Mouse (Mus musculus) embryo, embryonic 10.5 days (tissue): ENCODE measurements around the gene Pde1b.

Experiments
- DNase-seq: peaks from one replicate; pipeline ENCODE4 v3.0.0-alpha.2; 2015; ENCODE audit warnings: low spot score

Gene Pde1b

DNA sequence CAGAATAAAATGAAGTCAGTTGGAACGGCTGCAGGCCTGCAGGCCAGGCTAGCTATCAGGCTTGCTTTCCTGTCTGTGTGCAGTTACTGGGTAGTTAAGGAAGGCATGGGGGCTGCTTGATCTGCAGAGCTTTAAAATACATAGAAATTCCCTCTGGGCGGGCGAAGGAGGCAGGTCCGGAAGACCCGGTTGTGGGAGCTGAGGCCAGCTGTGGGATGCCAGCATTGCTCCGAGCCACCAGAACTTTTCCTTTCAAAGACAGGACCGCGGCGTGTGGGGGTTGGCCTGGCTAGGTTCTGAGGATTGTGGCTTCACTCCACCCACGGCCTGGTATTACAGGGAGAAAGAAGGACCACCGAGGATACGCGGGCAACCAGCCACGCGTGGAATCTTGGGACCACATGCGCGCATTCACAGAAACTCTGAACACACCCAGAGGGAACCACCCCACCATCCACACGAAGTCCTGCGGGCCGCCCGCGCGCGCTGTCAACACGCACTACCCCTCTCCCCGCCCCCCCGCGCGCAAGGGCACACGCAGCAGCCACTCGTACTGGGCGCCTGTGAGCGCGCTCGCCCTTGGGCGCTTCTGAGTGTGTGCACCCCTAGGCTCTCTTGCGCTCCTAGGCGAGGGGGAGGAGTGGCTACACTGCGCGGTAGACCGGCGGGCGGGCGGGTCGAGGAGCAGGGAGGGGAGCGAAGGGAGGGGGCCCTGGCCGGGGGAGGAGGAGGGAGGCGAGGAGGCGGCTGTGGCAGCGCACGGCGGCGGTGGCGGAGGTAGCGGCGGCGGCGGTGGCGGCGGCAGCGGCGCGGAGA is at the start of gene Pde1b:
TSS of gene Pde1b (plus strand) at position 600 of the 816 bp plus-strand sequence.
- DNase-seq: peak; percentile 63

DNA sequence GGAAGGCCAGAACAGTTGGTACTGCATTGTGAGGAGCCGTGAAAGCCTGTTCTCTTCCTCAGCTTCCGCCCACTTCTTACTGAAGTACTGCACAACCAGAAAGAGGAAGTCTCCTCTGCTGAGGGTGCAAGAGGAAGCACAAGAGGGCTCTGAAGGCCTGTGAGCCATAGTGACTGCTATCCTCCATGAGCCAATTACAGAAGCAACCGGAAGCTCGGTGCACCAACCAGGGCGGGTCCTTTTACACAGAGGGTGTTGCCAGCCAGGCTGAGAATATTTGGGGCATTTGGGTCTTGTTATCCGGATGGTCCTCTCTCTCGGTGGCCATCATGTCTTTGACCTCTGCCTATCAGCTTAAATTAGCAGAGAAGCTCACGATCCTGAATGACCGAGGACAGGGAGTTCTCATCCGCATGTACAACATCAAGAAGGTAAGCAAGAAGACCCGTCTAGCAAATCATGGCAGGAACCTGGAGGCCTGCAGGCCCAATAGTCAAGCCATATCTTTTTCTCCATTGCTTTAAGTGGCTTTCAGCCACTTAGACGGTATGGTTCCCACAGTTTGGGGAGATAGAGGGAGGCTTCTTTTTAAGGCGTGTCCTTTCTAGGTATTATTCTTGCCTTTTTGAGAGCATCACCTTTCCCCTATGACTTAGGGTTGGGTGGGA is 49.1 kb upstream of the Pde1b start, which contains the start of gene Nckap1l:
TSS of gene Nckap1l (plus strand) at position 244 of the 668 bp plus-strand sequence.
- no peak for DNase-seq

DNA sequence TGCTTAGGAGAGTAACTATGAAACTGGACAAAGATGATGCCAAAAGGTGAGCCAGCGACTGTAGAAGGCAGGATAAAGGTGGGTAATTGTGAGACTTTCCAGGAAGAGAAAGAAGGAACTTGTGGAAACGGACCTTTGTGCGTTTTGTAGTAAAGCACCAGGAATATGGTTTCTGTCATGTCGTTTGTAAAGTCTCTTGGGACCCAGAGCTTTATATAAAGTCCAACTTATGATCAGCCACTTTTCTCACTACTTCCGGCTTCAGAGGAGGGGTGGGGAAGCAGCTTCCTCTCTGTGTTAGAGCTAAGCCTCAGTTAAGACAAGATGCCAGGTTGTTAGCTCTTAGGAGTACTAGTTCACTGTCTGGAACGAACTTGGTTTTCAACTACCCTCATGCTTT is 48.4 kb upstream of the Pde1b start:
- no peak for DNase-seq

DNA sequence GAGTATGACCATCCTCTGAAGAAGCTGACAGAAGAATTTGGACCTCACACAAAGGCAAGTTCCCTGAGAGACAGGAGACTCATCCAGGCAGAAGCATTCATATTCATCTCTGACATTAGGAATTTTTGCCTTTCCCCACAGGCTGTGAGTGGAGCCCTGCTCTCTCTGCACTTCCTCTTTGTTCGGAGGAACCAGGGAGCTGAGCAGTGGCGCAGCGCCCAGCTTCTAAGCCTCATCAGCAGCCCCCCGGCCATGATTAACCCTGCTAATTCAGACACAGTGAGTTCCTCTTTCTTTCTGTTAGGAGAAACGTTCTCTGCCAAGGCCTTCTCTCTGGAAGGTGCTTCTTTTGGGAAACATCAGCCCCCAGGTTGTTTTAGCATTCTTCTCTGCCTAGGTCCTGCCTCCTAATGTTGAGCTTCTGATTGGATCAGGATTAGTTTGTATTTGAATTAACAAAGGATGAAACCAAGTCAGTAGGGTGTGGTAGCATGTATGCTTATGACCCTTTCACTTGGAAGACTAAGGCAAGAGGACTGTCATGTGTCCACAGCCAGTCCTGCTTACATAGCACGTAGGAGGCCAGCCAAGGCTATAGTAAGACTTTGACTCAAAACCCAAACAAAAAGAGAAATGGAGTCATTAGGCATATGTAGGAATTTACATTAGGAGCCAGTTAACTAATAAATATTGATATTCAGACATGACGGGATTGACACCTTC is 40.1 kb upstream of the Pde1b start:
- no peak for DNase-seq

DNA sequence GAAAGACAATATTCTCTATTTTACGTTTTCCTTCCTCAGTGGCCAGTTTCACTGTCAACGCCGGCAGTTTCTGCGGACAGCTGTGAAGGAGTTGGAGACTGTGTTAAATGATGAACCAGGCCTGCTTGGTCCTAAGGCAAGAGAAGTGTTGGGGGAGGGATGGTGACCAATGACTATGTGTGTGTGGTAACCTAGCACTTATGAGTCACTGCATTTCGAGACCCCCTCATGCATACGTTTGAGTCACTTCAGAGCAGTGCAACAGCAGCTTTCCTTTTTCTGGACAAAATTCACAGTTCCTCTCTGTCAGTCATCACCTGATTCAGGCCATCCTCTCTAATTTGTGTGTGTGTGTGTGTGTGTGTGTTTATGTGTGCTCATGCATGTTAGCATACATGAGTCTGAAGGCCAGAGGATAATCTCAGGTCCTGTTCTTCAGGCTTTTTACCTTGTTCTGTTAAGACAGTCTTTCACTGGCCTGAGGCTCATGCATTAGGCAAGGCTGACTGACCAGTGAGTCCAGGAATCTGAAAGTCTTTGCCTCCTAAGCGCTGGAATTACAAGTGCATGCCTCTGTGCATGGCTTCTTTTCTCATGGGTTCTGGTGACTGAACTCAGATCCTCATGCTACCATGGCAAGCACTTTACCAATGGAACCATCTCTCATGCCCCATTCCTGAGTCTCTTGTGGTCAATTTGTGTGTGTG is 31.2 kb upstream of the Pde1b start:
- no peak for DNase-seq

DNA sequence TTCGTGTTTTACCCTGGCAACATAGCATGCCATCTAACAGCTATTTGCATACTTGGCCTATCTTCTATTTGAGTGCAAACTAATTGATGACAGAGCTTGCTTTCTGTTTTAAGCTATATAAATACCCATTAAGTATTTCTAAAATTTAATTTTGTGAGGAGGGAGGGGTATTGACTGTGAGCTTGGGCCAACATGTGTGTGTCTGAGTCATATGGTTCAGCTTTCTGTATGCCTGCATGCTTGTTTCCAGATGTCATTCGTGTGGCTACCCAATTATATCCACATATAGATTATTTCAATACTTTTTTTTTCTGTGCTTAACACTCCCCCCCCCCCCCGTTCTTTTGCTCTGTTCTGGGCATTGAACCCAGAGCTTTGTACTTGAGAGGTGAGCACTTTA is 30.6 kb upstream of the Pde1b start:
- no peak for DNase-seq

DNA sequence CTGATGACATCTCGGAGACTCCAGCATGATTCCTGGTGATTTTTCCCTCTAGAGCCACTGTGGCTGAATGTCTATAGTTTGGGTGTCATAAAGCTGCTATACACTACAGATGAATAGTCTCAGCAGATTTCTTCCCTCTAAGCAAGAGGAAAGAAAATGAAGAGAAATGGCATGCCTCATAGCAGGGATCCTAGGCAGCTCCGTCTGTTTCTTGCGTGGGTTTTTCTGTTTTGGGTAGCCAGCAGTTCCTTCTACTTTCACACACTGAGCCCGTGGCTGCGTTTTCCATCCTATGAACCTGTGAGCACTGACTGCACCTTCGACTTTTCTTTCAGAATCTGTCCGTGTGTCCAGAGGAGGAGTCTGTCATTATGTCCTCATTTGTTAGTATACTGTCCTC is 29.7 kb upstream of the Pde1b start:
- DNase-seq: no peak

DNA sequence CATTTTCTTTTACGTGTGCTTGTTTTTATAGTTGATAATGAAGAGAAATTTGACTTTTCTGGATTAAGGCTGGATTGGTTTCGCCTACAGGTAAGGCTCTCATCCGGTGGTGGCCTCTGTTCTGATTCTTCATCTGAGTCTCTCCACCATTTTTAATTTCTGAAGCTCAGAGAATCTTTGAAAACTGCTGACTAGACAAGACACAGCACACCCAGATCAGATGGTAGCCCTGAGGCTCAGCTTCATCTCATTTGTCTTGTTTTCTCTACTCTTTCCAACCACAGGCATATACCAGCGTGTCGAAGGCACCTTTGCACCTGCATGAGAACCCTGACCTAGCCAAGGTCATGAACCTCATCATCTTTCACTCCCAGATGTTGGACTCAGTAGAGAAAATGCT is 29.1 kb upstream of the Pde1b start:
- DNase-seq: no peak

DNA sequence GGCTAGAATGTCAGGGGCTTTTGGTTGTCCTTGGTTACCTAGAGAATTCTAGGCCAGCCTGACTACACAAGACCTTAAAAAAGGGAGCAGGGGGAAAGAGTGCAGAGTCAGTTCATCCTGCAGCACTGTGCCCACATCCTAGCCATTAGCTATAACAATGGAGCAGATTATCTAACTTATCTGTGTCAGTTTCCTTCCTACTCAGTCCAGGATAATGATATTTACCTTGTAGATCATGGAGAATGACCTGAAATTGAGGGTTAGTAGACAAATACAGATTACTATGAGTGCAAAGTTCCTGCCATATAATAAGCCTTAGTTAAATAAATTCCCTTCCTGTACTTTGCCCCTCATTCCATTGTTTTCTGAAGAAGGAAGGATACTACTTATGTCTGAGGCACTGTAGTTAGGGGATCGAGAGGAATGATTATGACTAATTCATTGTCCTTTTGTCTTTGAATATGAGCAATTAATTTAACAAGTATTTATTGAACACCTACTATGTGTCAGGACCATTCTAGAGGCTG is 23.7 kb upstream of the Pde1b start:
- DNase-seq: no peak

DNA sequence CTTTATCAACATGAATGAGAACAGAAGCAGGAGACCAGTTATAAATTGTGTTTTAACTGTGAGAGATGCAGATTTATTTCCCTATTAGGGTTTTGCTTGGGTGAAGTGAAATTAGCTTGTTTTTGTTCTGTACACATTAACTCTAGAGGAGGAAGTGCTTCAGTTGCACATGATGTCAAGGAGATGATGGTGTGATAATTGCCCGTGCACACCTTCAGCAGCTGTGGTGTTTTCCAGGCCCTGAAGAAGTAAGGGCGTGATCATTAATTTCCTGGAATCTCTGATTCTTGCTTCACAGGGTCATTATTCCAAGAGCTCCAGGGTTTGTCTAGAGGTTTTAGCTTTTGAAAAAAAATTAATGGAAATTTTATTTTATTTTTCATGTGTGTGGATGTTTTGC is 22.7 kb upstream of the Pde1b start:
- no peak for DNase-seq

DNA sequence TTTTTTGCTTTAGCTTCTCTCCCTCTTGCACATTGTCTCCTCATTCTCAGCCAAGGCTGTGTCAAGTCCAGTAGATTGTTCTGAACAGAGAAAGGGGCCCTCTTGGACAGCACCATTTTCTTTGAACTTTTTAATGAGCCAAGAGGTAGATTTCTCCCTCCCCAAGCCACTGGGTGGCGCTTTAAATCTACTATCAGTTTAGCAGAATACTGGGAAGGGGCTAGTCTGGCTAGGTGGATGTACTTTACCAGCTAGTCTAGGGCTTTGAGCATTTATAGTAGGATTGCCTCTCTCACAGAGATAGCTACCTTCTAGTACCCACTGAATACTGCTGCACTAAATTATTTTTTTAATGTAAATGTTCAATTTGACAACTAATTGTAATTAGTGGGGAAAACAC is 20.3 kb upstream of the Pde1b start:
- peak; percentile 87 for DNase-seq

DNA sequence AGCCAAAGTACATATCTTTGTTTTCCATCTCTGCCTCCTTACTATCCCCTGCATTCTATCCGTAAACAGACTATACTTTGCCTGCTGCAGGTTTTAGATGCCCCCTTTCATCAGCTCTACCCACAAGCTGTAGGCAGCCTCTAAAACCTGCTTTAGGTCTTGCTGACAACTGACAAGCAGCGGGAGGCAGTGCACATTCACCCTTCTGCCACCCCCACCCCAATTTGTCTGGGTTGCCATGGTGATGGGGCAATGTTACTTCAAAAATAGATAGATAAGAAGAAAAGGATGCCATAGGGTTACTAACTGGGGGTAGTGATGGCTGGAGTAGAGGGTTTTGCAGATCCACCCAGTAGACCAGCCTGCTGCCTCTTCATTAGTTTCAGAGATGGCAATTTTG is 18.3 kb upstream of the Pde1b start:
- no peak for DNase-seq

DNA sequence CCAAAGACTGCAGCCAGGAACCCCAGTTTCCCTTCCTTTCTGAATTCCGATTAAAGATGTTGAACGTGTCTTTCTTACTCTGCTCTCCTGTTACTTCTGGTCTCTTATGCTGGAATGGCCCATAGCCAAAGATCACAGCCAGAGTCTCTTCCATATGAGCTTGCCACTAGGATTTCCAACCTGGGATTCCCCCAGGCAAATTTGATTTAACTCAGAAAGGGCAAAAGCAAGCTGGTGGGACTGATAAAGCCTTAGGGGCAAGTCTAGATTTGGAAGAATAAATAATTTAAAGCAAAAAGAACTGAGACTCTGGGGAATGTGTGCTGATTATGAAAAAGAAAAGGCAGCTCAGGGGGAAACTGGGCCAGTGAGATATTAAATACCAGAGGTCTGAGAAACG is 17.7 kb upstream of the Pde1b start:
- no peak for DNase-seq

DNA sequence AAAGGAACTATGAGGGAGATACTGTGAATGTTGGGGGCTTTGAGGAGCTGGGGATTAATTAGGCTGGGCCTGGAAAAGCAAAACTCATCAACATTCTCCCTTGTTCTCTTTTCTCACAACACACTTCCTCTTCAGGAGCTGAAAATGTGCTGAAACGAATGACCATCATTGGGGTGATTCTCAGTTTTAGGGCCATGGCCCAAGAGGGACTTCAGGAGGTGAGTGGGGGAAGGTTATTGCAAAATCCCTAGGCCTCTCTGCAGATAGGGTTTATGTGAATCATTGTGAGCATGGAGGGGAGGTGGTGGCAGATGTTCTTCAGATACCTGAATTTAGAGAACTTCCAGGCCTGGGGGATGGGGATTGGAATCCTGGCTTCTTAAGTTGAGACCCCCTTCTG is 16.2 kb upstream of the Pde1b start:
- DNase-seq: no peak

DNA sequence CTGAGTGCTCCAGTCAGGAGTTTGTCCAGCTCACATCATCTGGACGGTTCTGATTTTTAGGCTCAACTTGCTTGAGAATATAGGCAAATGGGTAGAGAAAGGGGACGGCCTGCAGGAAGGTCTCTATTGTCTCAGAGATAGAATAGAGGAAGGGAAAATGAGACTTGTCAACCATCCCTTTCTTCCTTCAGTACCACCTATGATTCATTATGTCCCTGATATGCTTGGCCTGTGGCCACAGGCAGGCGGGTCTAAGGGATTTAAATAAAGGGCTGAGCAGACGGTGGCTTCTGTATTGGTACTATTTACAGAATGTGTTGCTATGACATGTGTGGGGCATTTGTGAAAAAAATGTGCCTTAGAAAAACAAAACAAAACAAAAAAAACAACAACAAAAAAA is 14.5 kb upstream of the Pde1b start:
- no peak for DNase-seq

DNA sequence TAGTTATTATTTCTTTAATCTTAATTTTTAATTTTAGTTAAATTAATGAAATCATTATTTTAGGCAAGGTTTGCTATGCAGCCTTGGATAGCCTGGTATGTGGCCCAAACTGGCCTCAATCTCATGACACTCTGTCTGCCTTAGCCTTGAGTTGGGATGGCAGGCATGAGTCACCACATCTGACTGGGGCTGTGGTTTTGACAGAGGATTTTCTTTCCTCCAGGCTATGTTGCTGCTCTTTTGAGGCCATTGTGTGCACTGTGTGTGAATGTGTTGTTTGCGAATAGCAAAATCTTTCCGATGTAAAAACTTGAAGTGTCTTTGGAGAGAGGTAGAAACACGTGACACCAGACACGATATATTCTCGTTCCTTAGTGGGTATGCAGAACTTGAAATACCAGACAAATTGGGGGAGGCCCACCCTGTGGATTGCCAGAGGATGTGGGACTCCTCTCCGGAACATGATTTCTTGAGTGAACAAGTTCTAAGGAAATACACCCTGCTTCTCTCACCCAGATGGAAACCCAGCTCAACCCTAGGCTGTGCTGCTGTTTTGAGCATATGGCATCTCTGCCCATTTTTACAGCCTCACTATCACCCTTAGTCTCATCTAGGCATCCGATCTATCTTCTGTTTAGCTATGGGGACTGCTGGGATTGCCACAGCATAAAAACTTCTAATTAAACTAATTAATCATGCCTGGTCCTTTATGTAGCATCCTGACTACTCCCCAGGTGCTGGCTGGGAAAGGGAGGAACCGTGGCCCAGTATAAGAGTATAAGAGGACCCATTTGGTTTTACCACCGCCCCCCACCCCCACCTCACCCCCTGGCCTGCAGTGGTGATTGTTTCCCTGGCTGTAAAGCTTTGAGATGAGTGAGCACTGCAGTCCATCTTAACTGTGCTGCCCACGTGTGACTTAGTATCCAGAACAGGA is 6.4 kb upstream of the Pde1b start:
- DNase-seq: no peak

DNA sequence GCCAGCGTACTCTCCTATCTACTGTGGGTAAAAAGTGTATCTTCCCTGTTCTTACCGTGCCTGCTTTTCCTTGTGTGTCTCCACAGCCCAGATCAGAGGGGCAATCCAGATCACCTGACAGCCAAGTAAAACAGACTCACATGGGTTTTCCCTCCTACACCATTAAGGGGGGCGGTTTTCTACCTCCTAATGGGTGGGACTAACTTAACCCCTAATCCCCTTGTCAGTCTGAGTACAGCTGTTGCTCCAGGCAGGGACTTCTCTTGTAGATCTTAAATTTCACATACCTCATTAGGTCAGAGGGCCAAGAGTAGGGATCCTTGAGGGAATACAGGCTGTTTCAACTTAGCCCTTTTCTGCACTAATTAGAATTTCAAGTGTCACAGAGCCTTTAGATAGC is 4.7 kb upstream of the Pde1b start:
- DNase-seq: peak; percentile 63

DNA sequence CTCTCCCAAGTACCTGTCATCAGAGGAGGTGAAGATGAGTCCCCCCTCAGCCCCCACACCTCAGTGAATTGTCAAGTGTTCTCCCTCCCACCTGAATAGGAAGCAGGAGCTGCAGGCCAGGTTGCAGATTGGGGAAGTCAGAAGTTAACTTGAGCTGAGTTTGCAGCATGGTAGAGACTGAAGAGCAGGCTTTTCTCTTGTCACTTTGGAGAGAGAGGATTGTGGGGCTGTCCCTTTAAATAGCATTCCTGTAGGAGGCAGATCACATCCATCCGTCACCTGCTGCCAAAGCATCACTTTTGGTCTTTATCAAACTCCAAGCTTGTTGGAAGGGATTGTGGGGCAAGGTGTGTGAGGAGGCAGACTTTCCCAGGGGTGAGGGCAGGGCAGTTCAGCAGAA is 2.1 kb upstream of the Pde1b start:
- DNase-seq: no peak

DNA sequence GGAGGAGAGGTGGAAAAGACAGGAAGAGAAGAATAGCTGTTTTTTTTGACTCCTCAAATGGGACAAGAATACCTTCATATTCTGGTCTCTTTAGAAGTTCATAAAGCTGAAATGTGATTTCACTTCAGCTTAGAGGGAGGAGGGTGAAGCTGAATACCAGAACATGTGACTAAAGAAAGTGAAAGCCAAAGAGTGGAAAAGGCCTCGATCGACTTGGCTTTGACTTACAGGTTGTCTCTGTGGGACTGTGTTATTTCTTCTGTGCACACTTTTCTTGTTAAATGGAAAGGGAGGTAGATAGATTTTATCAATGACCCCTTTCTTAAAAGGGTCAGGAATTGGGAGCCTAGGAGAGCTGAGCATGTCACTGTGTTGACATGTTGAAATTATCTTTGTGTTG is 1.6 kb upstream of the Pde1b start:
- no peak for DNase-seq

DNA sequence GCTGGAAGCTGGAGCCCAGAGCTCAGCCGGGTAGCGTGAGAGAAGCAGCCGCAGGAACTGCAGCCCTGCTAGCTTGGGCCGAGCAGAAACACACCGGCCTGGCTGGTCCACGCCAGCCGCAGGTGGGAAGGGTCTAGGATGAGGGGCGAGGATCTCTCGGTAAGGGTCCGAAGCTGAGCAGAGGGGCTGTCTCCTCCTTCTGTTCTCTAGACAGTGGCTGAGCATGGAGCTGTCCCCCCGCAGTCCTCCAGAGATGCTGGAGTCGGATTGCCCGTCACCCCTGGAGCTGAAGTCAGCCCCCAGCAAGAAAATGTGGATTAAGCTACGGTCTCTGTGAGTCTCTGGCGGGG is 392 bp downstream of the Pde1b start:
- no peak for DNase-seq

DNA sequence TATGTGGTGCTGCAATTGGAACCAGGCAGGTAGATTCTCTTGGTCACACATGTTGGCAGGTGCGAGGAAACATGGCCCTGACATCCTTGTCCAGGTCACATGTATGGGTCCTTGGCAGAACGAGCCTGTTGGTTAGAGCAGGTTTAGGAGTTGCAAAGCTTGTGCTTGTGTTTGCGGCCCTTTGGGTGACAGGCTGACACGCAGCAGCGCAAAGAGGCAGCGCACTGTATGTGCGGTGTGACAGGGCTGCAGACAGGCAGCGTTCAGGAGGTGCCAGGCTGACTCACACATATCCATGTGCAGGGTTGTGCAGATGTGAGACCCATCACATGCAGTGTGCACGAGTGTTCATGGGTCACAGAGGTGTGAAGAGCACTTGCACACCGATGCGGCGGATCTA is 826 bp downstream of the Pde1b start:
- DNase-seq: no peak
